Mouse (Mus musculus) right cerebral cortex, adult 2 months (tissue): ENCODE results near the gene Tmem136.

Experiments
- DNase-seq, 2 experiments: peaks; one replicate each; pipeline ENCODE4 v3.0.0; 2021 to 2022; ENCODE audit warnings: low spot score in 2 of 2

Gene Tmem136

GRCm38 (mm10) chr9:43108081-43108480 lies 8.3 kb downstream of the Tmem136 start:
- no peak for DNase-seq

GRCm38 (mm10) chr9:43107555-43107954 lies 8.8 kb downstream of the Tmem136 start:
- no peak for DNase-seq

GRCm38 (mm10) chr9:43107187-43107517 lies 9.2 kb downstream of the Tmem136 start, which contains the start of gene Arhgef12:
Gene Arhgef12, minus strand, starts transcription at chr9:43107239.
- DNase-seq: peak; percentile 69 to 73

- DNase-seq: no peak
Observed at GRCm38 (mm10) chr9:43106426-43107186, 9.8 kb downstream of the Tmem136 start.

- peak; percentile 86 to 90 for DNase-seq
Observed at GRCm38 (mm10) chr9:43105664-43106361, 10.6 kb downstream of the Tmem136 start.

- DNase-seq: peak in 1 of 2 experiments; percentile 57
Observed at GRCm38 (mm10) chr9:43104873-43105663, 11.3 kb downstream of the Tmem136 start.

GRCm38 (mm10) chr9:43104526-43104872 lies 11.9 kb downstream of the Tmem136 start:
- DNase-seq: no peak

GRCm38 (mm10) chr9:43103675-43104299 lies 12.6 kb downstream of the Tmem136 start:
- no peak for DNase-seq

GRCm38 (mm10) chr9:43102931-43103330 lies 13.4 kb downstream of the Tmem136 start:
- no peak for DNase-seq

- no peak for DNase-seq
Observed at GRCm38 (mm10) chr9:43101936-43102595, 14.3 kb downstream of the Tmem136 start.

- no peak for DNase-seq
Observed at GRCm38 (mm10) chr9:43098922-43099321, 17.4 kb downstream of the Tmem136 start.

- no peak for DNase-seq
Observed at GRCm38 (mm10) chr9:43097801-43098557, 18.4 kb downstream of the Tmem136 start.

GRCm38 (mm10) chr9:43096337-43096736 lies 20.0 kb downstream of the Tmem136 start:
- DNase-seq: no peak

- DNase-seq: no peak
Observed at GRCm38 (mm10) chr9:43094828-43095227, 21.5 kb downstream of the Tmem136 start.

- no peak for DNase-seq
Observed at GRCm38 (mm10) chr9:43093803-43094202, 22.6 kb downstream of the Tmem136 start.

GRCm38 (mm10) chr9:43085686-43086285 lies 30.6 kb downstream of the Tmem136 start:
- DNase-seq: no peak

GRCm38 (mm10) chr9:43084496-43085362 lies 31.6 kb downstream of the Tmem136 start:
- DNase-seq: no peak

- no peak for DNase-seq
Observed at GRCm38 (mm10) chr9:43083441-43084055, 32.8 kb downstream of the Tmem136 start.

- no peak for DNase-seq
Observed at GRCm38 (mm10) chr9:43078711-43079110, 37.7 kb downstream of the Tmem136 start.
